Mouse (Mus musculus) layer of hippocampus, postnatal 36 days (tissue): ENCODE data around the gene Cfap57. TPM values are rescaled to one million over a fixed set of nuclear protein-coding genes. Genes with fewer than 3 reads are reported as not detected.
"Not testable (repeated sequence)": the region's sequence is repeated elsewhere in the genome, so short reads cannot be mapped to it uniquely, and the experiment has no call there.

Experiments
- DNase-seq, 2 experiments: peaks; one replicate each; pipeline ENCODE4 v3.0.0; 2022
- total RNA-seq, 2 experiments: library from RNA; stranded (reverse); gene quantifications; 2 replicates each; pipeline ENCODE4 v1.2.3; 2021

Cfap57 gene
- total RNA-seq, 2 experiments from 2014 or later, result 0.78 to 0.90 TPM

DNA sequence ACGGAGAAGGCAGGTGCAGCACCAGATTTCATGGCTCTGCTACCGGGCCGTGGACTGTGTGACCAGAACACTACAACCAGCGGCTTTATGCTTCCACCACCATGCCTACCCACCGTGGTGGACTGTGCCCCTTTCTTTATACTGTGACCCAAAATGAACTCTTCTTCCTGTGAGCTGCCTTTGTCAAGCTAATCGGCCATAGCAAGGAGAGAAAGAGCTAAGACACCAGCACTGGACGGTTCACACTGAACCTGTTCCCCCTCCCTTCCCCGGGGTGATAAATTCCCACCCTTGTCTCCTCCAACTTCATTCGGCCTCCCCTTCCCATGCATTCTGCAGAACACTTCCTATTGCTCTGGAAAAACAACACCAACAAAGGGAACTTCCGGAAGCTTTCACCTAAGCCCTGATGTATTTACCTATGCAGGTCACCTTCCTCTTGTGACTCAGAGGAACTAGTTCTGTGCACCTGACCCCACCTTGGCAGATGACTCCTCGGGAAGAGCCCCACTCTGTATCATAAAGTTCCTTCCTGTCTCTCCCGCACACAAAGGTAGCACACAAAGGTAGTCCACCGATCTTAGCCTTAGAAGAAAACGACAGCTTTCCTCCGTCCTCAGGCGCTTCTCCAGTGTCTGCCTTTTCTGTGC, 103.0 kb downstream of the Cfap57 start:
- DNase-seq, result no peak

DNA sequence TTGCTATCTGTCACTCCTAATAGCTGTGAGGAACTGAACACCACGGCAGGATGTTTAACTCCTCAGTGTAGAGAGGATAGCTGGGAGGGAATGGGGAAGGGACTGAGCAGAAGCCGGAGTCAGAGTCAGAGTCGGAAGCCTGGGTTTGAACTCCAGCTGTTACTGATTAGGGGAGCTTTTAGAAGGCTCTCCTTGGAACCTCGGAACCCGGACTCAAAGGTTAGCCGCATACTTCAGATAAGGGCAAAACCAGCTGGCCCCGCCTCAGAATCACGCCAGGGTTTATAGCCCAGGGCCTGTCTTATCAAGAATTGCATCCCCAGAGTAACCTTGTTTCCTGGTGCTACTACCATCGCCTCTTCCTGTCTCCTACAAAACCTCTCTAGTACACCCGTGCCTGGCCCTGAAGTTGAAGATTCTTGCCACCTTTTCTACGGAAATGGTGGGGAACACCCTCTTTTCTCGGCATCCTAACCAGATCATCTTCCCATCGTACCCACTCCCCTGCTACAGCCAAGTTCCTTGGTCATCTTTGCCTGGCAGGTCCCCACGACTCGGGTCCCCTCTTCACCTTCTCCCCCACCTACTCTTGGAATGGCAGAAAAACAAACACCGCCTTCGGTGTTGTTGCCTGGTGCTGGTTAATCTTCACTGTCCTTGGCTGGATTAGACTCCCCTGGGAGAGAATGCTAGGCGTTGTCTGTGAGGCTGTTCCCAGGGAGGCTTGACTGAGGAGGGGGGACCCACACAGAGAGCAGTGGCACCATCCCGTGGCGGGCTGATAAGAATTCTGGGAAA, 103.7 kb downstream of the Cfap57 start:
- DNase-seq, result no peak

DNA sequence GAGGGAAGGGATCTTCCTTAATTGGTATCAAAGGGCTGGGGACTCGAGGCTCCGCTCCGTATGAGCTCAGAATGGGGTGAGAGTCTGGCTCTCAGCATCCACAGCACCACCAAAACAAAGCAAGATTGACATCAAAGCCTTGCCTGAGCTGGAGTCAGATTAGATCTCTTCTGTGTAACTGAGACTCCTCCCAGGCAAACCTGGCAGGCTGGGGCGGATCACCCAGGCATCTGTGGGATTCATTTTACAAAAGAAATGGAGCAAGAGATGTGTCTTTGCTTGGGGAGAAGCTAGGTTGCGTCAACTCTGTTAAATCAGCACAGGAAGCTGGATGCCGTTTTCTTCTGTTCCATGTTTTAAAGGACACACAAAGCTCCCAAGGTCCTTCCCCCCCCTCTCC, 111.5 kb downstream of the Cfap57 start:
- no peak for DNase-seq

DNA sequence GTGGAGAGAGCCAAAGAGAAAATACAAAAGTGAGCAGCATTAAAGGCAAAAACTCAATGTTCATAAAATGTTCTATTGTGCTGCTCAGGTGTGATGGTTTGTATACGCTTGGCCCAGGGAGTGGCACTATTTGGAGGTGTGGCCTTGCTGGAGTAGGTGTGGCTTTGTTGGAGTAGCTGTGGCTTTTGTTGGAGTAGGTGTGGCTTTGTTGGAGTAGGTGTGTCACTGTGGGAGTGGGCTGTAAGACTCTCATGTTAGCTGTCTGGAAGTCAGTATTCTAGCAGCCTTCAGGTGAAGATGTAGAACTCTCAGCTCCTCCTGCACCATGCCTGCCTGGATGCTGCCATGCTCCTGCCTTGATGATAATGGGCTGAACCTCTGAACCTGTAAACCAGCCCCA, 113.4 kb downstream of the Cfap57 start:
- DNase-seq, result not testable (repeated sequence)

DNA sequence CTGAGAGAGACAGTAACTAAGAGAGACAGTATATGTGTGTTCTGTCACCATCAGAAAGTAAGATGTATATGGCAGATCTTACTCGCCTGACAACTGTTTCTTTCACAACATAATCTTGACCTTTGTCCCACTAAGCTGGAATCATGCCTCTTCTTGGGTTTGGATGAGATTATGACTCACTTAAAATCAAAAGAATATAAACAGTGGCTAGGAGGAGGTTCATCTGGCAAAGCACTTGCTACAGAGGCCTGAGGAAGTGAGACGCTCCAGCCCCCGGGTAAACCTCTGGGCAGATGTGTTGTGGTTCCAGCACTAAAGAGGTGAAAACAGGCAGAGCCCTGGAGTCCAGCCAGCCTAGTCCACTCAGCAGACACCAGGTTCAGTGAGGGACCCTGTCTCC, 115.0 kb downstream of the Cfap57 start:
- DNase-seq, result no peak

Other genes with a start within 250 kb of the Cfap57 start
- gene Szt2, start 211.5 kb downstream of the Cfap57 start, total RNA-seq, result 10 to 100 TPM; 35.7 to 40.8 TPM
- 10 to 100 TPM; 54.6 to 61.5 TPM for gene Med8, start 211.4 kb downstream of the Cfap57 start, total RNA-seq
- 10 to 100 TPM; 26.4 to 28.5 TPM for gene Elovl1, start 192.7 kb downstream of the Cfap57 start, total RNA-seq
- 1 to 10 TPM in 1 of 2 experiments, under 1 TPM in 1; 0.82 to 1.5 TPM for gene Cdc20, start 183.4 kb downstream of the Cfap57 start, total RNA-seq
- gene Mpl, start 163.3 kb downstream of the Cfap57 start, total RNA-seq, result not detected
- 1 to 10 TPM; 7.1 to 8.5 TPM for gene Tie1, start 130.7 kb downstream of the Cfap57 start, total RNA-seq
- gene 2610528J11Rik, start 93.8 kb downstream of the Cfap57 start, total RNA-seq, result not detected
- 1 to 10 TPM; 5.6 to 8.1 TPM for gene Tmem125, start 76.7 kb downstream of the Cfap57 start, total RNA-seq
- 10 to 100 TPM; 61.8 to 64.2 TPM for gene Ebna1bp2, start within 50 bp of the Cfap57 start, total RNA-seq
- not detected for gene Olfr62, start 38.2 kb upstream of the Cfap57 start, total RNA-seq
- gene Olfr1342, start 72.0 kb upstream of the Cfap57 start, total RNA-seq, result not detected
- not detected for gene Olfr1341, start 82.7 kb upstream of the Cfap57 start, total RNA-seq
- gene Olfr1340, start 99.4 kb upstream of the Cfap57 start, total RNA-seq, result not detected
- not detected for gene Olfr1339, start 111.4 kb upstream of the Cfap57 start, total RNA-seq
- gene Olfr1338, start 138.0 kb upstream of the Cfap57 start, total RNA-seq, result not detected
- gene Olfr1337, start 161.8 kb upstream of the Cfap57 start, total RNA-seq, result not detected
- not detected for gene Olfr1335, start 189.2 kb upstream of the Cfap57 start, total RNA-seq
- not detected for gene Olfr1333, start 215.5 kb upstream of the Cfap57 start, total RNA-seq
- gene Olfr1331, start 243.9 kb upstream of the Cfap57 start, total RNA-seq, result not detected